Mouse (Mus musculus): Measurements from ENCODE around the gene Fam19a2. TPM values are rescaled to one million over a fixed set of nuclear protein-coding genes. Genes with fewer than 3 reads are reported as not detected.

Fam19a2 gene
- polyA plus RNA-seq, 1 experiment from 2014 or later: 38.4 TPM

GRCm38 (mm10) chr10:123326271-123326670 lies 62.5 kb downstream of the Fam19a2 start:
- ATAC-seq (ENCODE audit: low read depth): no peak
- H3K9me3 ChIP-seq: no peaks in the 10 kb centered on the region
- H3K36me3 ChIP-seq: no peaks in the 10 kb centered on the region
- no peak overlapping the region for H3K4me2 ChIP-seq
- H3K9ac ChIP-seq: no peak overlapping the region
- no peak overlapping the region for H3K4me3 ChIP-seq
- no peaks in the 10 kb centered on the region for H3K4me1 ChIP-seq (replicated peaks)
- H3K27me3 ChIP-seq: no peaks in the 10 kb centered on the region
- H3K27ac ChIP-seq (replicated peaks): no peak overlapping the region
- WGBS: 88% methylated on average over 3 of the region's 3 CpGs

GRCm38 (mm10) chr10:123341280-123341679 lies 77.5 kb downstream of the Fam19a2 start:
- WGBS: 72% methylated on average over 5 of the region's 5 CpGs

GRCm38 (mm10) chr10:123342591-123343236 lies 78.9 kb downstream of the Fam19a2 start:
- no peak overlapping the region for H3K4me2 ChIP-seq
- no peaks in the 10 kb centered on the region for H3K27me3 ChIP-seq
- H3K4me3 ChIP-seq: no peak overlapping the region
- WGBS: 33% methylated on average over 5 of the region's 5 CpGs
- no peaks in the 10 kb centered on the region for H3K9me3 ChIP-seq
- no peak overlapping the region for H3K27ac ChIP-seq (replicated peaks)
- no peak overlapping the region for H3K9ac ChIP-seq
- H3K36me3 ChIP-seq: no peaks in the 10 kb centered on the region
- ATAC-seq (ENCODE audit: low read depth): no peak
- H3K4me1 ChIP-seq (replicated peaks): peaks cover 6% of the 10 kb centered on the region; the same call in 1 of the 2 replicates

More at GRCm38 (mm10) chr10:123341280-123341679, 77.5 kb downstream of the Fam19a2 start:
- Histone ChIP-seq H3K4me3 (no peak overlapping the region), H3K4me2 (no peak overlapping the region), H3K9ac (no peak overlapping the region), H3K27me3 (no peaks in the 10 kb centered on the region), H3K9me3 (no peaks in the 10 kb centered on the region), H3K36me3 (no peaks in the 10 kb centered on the region), H3K4me1 (replicated peaks) (peaks cover 6% of the 10 kb centered on the region; the same call in 1 of the 2 replicates), H3K27ac (replicated peaks) (no peak overlapping the region)
- ATAC-seq (ENCODE audit: low read depth): no peak

DNA sequence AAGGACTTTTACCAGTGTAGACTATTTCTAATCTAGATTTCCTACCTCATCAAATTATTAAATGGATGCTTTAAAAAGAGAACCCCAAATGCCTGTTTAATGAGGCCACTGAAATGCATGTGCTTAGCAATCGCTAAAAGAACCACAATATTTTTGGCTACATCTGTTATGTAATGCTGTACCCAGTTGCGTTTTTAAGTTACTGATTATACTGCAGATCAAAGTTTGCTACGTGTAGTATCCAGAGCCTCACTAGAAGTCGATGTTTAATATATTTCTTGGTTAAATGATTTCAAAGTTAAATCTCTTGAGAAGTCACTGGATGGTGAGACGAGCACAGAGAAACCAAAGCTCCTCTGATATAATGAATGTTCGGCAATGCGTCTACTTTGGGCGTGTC lies 82.5 kb downstream of the Fam19a2 start:
- 98% methylated on average over 8 of the region's 8 CpGs for WGBS
- peaks cover 6% of the 10 kb centered on the region; the same call in 1 of the 2 replicates for H3K4me1 ChIP-seq (replicated peaks)
- ATAC-seq (ENCODE audit: low read depth): no peak
- H3K4me3 ChIP-seq: no peak overlapping the region
- H3K4me2 ChIP-seq: no peak overlapping the region
- H3K27ac ChIP-seq (replicated peaks): no peak overlapping the region
- no peaks in the 10 kb centered on the region for H3K9me3 ChIP-seq
- H3K27me3 ChIP-seq: no peaks in the 10 kb centered on the region
- H3K36me3 ChIP-seq: no peaks in the 10 kb centered on the region
- no peak overlapping the region for H3K9ac ChIP-seq

DNA sequence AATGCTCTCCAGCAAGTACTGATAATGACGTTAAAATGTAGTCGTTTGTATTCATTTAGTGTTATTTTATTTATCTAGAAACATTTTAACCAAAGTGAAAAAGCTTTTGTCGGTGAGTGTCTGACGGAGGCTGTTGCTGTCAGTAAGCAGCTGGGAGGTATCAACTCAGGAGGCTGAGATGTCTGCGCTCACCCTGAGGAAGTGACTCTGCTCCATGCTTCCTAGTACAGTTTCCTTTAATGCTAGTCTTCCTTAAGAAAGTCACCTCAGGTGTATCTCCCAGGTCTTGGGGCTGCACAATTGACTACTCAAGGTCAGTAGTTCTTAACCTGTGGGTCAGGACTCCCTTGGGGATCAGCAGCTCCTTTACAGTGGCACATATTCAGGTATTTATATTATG lies 89.9 kb downstream of the Fam19a2 start:
- no peak for ATAC-seq (ENCODE audit: low read depth)
- Histone ChIP-seq H3K9ac (no peak overlapping the region), H3K27ac (replicated peaks) (no peak overlapping the region), H3K9me3 (no peaks in the 10 kb centered on the region), H3K4me1 (replicated peaks) (no peaks in the 10 kb centered on the region), H3K36me3 (no peaks in the 10 kb centered on the region), H3K4me2 (no peak overlapping the region), H3K27me3 (no peaks in the 10 kb centered on the region), H3K4me3 (no peak overlapping the region)
- WGBS: 86% methylated on average over 5 of the region's 5 CpGs

GRCm38 (mm10) chr10:123357010-123357409 lies 93.2 kb downstream of the Fam19a2 start:
- H3K9ac ChIP-seq: no peak overlapping the region
- H3K4me2 ChIP-seq: no peak overlapping the region
- H3K36me3 ChIP-seq: no peaks in the 10 kb centered on the region
- WGBS: 90% methylated on average over 6 of the region's 6 CpGs
- H3K27me3 ChIP-seq: no peaks in the 10 kb centered on the region
- no peak for ATAC-seq (ENCODE audit: low read depth)
- no peaks in the 10 kb centered on the region for H3K9me3 ChIP-seq
- no peak overlapping the region for H3K4me3 ChIP-seq
- no peak overlapping the region for H3K27ac ChIP-seq (replicated peaks)
- H3K4me1 ChIP-seq (replicated peaks): peaks cover 9% of the 10 kb centered on the region; the same call in 1 of the 2 replicates

DNA sequence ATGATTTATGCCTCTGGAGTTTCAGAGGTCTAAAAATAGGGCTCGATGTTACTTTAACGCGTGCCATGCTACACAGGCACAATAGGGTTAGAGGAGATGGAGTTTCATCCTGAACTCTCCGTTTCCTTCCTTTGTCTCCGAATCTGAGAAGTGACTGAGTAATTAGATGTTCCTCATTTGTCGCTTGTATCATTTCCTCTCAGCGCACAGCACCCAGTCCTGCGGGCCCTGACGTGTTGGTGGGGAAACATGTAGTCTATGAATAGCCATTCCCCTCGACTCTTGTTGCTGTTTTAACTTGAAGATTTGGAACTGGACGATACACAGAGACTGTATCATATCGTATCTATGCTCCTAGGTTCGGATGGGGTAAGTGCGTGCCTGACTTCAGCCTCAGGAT lies 96.7 kb downstream of the Fam19a2 start:
- no peak overlapping the region for H3K4me3 ChIP-seq
- H3K27ac ChIP-seq (replicated peaks): no peak overlapping the region
- H3K36me3 ChIP-seq: no peaks in the 10 kb centered on the region
- ATAC-seq (ENCODE audit: low read depth): no peak
- peaks cover 9% of the 10 kb centered on the region; the same call in 1 of the 2 replicates for H3K4me1 ChIP-seq (replicated peaks)
- no peaks in the 10 kb centered on the region for H3K27me3 ChIP-seq
- no peaks in the 10 kb centered on the region for H3K9me3 ChIP-seq
- no peak overlapping the region for H3K4me2 ChIP-seq
- no peak overlapping the region for H3K9ac ChIP-seq
- 76% methylated on average over 14 of the region's 14 CpGs for WGBS

DNA sequence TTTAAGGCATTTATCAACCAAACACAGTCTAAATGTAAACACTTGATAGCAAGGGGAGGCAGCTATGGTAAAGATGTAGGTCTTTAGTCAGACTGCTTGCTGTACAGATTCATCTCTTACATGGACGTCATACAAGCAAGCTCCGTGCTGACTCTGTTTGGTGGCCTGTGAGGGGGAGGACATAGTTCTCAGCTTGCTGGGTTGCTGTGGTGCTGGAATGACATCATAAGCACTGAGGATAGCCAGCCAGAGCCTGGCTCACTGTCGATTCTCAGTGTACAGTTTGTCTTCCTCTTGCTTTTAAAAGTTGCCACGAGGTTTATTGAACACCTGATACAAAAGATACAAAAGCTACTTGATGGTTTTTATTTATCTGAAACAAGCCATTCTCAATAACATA lies 100.8 kb downstream of the Fam19a2 start:
- WGBS: 74% methylated on average over 4 of the region's 4 CpGs
- Histone ChIP-seq H3K4me2 (no peak overlapping the region), H3K4me1 (replicated peaks) (0 out of 2 replicates have a peak, but pooled peaks cover 10% of the 10 kb centered on the region)

DNA sequence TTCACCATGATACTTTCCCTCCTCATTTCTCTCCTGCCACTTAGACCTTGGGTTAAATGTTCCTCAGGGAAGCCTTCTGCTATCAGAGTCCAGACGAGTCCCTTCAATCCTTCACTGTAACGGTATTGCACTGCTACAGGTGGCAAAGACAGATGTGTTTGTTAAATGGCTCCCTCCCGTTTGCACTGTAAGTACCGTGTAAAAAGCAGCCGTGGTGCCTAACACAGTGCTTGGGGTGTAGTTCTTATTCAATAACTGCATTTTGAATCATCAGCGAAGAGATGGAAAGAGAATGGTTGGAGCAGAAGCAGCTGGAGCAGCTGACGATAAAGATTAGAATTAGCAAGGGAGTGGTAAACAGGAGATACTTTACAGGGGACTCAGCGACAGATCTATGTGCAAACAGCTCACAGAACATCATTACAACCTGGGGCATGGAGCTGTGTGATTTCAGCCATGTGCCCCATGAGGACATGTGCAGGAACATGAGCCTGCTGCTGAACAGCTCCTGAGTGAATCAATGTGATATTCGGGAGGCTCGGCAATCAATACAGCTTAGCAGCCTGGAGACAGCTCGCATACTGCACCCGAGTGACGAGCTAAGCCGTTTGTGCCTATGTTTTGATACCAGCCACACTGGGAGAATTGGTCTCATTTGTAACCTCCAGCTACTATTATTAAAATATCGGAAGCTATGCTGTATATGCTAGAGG lies 103.5 kb downstream of the Fam19a2 start:
- H3K36me3 ChIP-seq: no peaks in the 10 kb centered on the region
- peak; percentile 83 for ATAC-seq (ENCODE audit: low read depth)
- H3K4me1 ChIP-seq (replicated peaks): 0 out of 2 replicates have a peak, but pooled peaks cover 4% of the 10 kb centered on the region
- H3K27ac ChIP-seq (replicated peaks): no peak overlapping the region; the same call in 1 of the 2 replicates
- WGBS: 62% methylated on average over 15 of the region's 15 CpGs
- no peaks in the 10 kb centered on the region for H3K9me3 ChIP-seq
- H3K9ac ChIP-seq: no peak overlapping the region
- H3K4me2 ChIP-seq: peak overlapping the region; percentile 18; the same call in 1 of the 2 replicates
- H3K27me3 ChIP-seq: no peaks in the 10 kb centered on the region
- H3K4me3 ChIP-seq: no peak overlapping the region

More for the DNA sequence above, 100.8 kb downstream of the Fam19a2 start:
- no peaks in the 10 kb centered on the region for H3K9me3 ChIP-seq
- H3K36me3 ChIP-seq: no peaks in the 10 kb centered on the region
- no peak overlapping the region for H3K27ac ChIP-seq (replicated peaks)
- no peak overlapping the region for H3K4me3 ChIP-seq
- H3K9ac ChIP-seq: no peak overlapping the region
- ATAC-seq (ENCODE audit: low read depth): no peak
- H3K27me3 ChIP-seq: no peaks in the 10 kb centered on the region

- no peaks in the 10 kb centered on the region for H3K36me3 ChIP-seq
Observed at GRCm38 (mm10) chr10:123383277-123383676, 119.5 kb downstream of the Fam19a2 start.

DNA sequence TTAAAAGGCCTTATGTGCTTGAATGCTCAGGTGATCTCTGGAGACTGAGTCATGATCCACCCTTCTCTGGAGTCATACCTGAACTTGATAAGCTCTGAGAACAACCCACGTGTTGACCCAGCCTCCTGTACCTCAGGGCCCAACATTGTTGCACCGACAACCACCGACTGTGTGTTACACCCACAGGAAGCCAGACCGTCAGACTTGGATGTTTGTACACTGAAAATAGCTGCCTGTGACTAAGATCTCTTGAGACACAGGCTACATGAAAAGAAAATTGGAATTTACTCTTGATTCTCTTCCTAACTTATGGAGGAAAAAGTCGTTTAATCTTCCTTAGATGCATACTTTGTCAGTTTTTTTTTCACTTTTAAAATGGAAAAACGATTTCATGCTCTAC lies 121.8 kb downstream of the Fam19a2 start:
- no peaks in the 10 kb centered on the region for H3K27me3 ChIP-seq
- ATAC-seq (ENCODE audit: low read depth): no peak
- no peak overlapping the region for H3K9ac ChIP-seq
- 84% methylated on average over 6 of the region's 6 CpGs for WGBS
- H3K27ac ChIP-seq (replicated peaks): no peak overlapping the region
- no peak overlapping the region for H3K4me2 ChIP-seq
- no peaks in the 10 kb centered on the region for H3K36me3 ChIP-seq
- H3K9me3 ChIP-seq: no peaks in the 10 kb centered on the region
- no peaks in the 10 kb centered on the region for H3K4me1 ChIP-seq (replicated peaks)
- H3K4me3 ChIP-seq: no peak overlapping the region

More at GRCm38 (mm10) chr10:123383277-123383676, 119.5 kb downstream of the Fam19a2 start:
- WGBS: 64% methylated on average over 2 of the region's 2 CpGs
- Histone ChIP-seq H3K27ac (replicated peaks) (no peak overlapping the region), H3K4me3 (no peak overlapping the region), H3K9me3 (no peaks in the 10 kb centered on the region), H3K4me2 (no peak overlapping the region), H3K27me3 (no peaks in the 10 kb centered on the region), H3K4me1 (replicated peaks) (no peaks in the 10 kb centered on the region), H3K9ac (no peak overlapping the region)
- no peak for ATAC-seq (ENCODE audit: low read depth)

- H3K4me1 ChIP-seq (replicated peaks): 0 out of 2 replicates have a peak, but pooled peaks cover 3% of the 10 kb centered on the region
- no peaks in the 10 kb centered on the region for H3K27me3 ChIP-seq
- H3K27ac ChIP-seq (replicated peaks): no peak overlapping the region
- no peak overlapping the region for H3K4me2 ChIP-seq
- H3K36me3 ChIP-seq: no peaks in the 10 kb centered on the region
- no peak overlapping the region for H3K9ac ChIP-seq
- no peak overlapping the region for H3K4me3 ChIP-seq
- H3K9me3 ChIP-seq: no peaks in the 10 kb centered on the region
- no peak for ATAC-seq (ENCODE audit: low read depth)
- WGBS: 80% methylated on average over 9 of the region's 9 CpGs
Observed at GRCm38 (mm10) chr10:123395429-123395828, 131.6 kb downstream of the Fam19a2 start.

All from neural tube, embryonic 13.5 days (tissue).